Mouse (Mus musculus) WW6 (cell line): ENCODE measurements at regions not wholly inside any gene's neighbourhood (a gene's known extent, or its start where the extent isn't known, plus 50 kb on each side); places are given as distances from the start of the nearest gene placed in this dataset.

Source experiments
- DNase-seq: peaks from one replicate; pipeline ENCODE4 v3.0.0-alpha.2; 2013; ENCODE audit warnings: low read depth, low spot score

DNA sequence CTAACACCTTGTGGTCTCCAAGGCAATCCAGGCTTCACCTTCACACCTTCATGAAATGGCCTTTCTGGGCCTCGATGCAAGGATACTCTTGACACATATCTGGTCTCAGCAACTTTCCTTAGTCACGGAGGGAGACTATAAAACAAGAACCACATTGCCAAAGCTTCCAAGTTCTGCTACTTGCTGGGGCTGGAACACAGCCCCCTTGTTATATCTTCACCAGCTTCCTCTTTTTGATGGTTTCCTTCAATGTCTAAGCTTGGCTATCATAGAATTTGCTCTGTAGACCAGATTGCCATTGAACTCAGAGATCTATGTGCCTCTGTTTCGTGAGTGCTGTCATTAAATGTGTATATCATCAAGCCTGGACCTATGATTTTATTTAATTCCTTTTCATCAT, 530.7 kb upstream of the Zeb2 start:
- DNase-seq, result no peak

DNA sequence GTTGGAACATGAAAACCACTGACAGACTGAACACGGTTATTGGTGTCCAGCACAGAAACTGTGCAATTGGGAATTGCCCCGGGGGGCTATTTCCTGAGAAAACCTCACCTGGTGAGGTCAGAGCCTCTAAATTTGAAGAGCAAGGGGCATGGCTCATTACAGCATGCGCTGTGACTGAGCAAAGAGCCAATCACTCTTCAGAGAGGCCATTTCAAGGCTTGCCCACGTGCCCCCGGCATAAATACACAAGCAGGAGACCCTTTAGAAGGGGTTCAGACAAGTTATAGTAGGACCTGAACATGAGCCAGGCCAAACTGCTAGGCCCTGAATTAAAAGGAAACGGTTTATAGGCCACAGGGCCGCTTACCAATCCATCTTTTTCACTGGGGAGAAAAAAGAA, 512.9 kb upstream of the Zeb2 start:
- DNase-seq, result no peak

DNA sequence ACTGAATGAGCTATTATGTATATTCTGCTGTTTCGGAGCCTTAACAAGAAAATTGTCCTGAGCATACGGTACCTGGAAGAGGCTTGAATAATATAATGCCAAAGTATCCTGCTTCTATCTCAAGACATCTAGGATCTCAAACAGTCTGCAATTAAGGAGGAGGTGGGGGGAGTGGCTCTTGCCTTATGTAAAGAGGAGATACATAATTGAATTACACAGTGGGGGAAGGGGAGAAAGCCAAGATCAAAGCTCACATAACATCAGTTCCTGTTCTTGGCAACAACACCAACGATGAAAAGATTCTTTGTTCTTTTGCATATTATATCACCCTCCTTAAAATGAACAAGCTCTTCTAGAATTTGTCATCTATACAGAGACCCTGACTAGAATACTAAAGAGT, 512.4 kb upstream of the Zeb2 start:
- no peak for DNase-seq

DNA sequence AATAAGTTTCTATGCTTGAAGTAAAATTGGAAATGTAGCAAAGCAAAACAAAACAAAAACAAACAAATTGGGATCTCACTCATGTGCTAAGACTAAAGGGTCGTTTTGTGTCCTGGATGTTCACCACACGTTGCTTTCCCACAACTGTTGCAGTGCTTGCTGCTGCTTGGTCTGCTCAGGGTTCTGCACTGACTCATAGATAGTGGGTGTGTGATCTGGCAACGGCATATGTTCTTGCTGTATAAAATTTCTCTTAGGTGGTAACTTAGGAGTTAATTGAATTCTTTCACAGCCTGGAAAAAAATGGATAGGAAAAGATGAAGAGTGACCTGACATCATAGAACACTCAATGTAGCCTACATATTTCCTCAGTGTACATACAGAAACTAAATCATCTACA, 505.9 kb upstream of the Zeb2 start:
- DNase-seq, result no peak

DNA sequence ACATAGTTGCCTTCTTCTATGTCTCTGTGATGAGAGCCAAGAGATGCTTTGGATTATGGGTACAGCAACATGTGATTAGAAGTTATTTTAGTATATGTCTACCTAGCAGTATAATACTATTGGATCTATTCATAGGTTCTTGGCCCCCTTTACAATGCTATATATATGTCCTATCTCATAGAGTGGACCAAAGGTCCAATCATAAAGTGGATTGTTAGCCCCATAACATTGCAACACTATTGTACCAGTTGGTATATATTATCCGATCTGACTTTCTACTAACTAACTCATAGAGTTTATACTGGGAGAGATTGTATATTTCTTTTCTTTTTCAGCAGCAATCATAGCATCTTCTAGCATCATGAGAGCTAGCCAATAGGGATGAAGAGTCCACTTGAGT, 491.7 kb upstream of the Zeb2 start:
- DNase-seq, result no peak

DNA sequence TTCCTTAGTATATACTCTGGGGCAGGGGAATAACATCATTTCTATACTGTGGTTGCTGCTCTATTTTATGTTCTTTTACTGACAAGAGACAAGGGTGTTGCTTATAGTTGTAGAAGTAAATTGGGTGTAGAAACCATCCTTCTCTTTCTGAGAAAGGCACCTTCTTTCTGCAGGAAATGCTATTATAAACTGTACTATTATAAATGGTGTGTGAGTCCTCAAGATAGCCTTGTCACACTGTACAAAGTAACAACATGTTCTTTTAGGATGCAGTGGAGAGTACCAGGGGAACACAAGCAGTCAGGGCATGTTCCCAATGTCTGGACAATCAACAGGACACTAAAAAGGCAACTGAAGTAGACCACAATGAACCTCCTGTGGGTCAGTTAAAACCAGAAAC, 490.2 kb upstream of the Zeb2 start:
- DNase-seq, result no peak

DNA sequence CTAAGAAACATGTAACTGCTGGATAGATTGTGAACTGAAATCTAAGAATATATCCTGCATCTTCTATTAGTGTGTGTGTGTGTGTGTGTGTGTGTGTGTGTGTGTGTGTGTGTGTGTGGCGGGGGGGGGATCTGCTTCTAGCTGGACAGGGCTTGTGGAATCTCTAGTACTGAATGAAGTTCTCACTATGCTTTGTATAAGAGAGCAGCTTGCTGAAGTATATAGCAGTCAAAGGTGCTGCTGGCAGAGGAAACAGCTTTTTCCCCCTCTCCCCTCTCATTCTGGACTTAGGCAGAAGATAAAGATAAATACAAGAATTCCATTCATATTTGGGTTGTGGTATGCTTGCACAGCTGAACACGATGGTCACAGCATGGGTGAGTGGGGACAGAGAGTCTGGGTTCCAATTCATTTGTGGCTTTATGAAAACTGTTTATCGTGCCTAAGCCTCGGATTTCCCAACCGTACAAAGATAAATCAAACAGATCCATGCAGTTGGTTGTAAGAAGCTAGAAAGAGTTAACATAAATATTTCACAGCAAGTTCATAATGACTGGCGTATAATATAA, 484.2 kb upstream of the Zeb2 start:
- DNase-seq, result no peak

DNA sequence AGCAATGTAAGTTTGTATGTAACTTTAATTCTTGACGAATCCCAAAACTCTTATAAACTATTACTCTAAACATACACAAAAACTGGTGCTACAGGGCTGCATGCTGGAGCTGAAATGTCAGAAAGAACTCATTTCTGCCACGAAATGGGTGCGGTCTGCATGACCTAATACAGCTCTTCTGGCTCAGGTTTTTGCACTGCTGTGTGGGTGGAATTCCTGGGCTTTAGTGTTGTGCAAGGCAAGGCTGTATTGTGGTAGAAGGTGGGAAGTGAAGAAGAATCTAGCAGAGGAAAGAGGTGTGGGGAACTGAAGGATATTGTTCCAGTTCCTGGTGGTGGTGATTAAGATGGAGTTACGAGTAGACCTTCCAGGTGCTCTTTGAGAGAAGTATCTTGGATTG, 476.6 kb upstream of the Zeb2 start:
- DNase-seq, result no peak

DNA sequence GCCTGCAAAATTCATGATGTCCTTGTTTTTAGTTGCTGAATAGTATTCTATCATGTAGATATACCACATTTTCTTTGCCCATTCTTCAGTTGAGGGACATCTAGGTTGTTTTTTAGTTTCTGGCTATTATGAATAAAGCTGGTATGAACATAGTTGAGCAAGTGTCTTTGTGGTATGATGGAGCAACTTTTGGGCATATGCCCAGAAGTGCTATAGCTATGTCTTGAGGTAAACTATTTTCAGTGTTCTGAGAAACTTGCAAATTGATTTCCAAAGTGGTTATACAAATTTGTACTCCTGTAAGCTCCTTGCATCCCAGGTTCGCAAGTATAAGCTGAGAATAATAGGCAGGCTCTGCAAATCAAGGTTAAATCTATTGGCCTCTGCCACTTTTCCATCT, 473.8 kb upstream of the Zeb2 start:
- DNase-seq, result no peak

DNA sequence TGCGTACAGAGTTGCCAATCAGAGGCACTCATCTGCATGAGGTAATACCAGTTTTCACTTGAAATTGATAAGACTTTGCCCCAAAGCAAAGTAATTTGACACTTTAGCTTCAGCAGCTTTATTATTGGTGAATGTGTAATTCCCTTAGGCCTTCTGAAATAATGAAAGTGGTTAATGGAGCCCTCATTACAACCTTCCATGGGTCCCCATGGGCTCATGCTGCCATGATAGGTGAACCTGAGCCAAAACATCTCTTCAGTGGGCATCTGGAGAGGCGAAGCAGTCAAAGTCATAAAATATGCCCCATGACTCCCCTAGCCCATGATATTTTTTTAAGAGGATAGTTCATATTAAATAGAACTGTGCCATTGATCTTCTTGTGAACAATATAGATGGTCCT, 471.1 kb upstream of the Zeb2 start:
- DNase-seq, result no peak

DNA sequence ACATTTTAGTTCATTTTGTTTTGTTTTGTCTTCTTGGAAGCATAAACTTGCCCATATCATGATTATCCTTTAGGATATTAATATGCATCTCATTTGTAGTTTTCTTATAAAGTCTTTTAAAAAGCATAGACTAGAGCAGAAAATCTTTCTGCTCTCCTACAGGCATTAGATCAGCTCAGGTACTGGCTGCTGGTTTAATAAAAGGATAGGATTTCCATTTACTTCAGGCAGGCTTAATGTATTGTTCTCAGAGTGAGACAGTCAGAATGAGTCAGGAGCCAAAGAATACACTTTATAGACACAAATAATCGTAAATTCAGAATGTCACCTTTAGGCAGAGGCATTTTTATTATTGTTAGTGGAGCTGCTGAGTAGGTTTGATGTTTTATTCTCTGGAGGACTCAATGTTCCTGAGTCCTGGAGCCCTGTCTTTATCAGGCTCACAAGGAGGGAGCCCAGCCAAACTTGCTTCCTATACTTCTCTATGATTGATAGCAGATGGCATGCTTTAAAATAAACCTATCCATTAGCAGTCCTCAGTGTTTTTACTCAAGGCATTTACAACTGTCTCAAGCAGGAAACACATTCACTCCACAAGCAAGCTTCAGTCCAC, 469.5 kb upstream of the Zeb2 start:
- no peak for DNase-seq

DNA sequence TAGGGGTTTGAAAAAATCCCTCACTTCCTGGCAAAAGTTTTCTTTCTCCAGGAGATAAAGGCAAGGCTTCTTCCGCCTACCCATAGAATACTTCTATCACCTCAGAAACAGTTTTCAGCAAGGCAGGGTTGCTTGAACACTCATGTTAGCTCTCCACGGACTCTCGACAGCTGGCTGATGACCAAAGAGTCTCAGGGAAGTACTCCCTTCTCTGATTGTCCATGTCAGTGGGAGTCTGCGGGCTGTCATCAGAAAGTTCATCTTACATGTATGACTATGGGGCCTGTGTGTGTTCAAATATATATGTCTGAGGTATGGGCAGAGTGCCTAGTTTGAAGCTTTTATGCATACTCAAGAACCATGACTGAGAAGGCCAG, 464.3 kb upstream of the Zeb2 start:
- DNase-seq, result no peak

DNA sequence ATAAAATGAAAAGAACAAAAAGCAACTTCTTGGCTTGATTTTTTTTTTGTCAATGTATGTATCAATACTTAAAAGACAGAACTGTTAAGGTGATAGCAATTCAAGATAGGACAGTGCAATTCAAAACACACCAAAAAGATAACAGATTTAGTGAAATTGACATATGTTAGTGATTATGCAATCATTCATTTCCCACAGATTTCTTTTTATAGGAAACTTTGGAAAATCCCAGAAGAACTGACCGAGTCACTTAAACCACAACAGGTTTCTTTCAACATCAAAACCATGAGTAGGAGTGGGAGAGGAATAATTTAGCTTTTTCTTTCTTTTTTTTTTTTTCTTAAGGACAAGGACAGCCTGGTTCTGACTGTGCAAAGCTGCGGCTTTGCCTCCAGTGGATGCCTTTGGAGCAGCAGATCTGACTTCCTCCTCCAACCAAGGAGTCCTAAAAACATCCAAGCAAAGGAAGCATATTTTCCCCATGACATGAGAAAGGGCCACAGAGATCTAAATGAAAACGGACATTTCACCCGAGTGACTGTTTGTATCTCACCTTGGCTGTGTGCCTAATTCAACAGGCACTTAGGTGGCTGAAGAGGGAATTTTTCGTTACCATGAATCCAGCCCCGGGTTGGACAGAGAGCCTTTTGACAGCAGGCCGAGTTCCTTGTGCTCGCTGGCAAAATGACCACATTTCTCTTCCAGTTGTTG, 463.8 kb upstream of the Zeb2 start:
- no peak for DNase-seq

DNA sequence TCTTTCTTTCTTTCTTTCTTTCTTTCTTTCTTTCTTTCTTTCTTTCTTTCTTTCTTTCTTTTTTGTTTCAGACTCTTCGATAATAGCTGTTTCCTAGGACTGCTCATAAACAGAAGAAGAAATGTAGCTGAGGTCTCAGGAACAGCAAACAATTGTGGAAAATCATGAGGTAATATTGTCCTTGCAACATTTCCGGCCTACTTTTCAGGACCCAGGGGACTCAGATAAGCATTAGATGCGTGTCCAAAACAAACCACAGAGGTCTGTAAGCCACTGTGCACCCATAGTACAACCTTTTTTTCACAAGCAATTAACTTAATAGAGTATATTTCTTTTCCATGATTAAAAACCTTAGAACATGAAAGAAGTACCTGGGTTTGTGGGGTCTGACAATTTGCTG, 455.7 kb upstream of the Zeb2 start:
- DNase-seq, result no peak

DNA sequence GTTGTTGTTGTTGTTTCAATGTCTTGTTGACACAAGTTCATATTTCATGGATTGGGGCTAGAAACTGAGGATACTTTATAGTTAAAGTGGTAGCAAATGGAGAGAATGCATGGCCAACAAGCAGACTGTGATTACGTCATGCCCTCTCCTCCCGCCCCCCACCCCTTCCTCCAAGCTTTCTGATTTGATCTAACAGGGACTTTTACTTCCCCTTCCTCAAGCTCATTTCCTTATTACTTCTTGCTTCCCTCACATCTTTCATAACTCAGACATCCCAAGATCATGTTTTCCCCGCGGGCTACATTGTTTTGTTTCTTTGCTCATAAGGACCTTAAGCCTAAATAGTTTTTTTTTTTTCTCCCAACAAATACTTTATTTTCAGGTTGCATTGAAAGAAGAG, 437.5 kb upstream of the Zeb2 start:
- DNase-seq, result no peak

DNA sequence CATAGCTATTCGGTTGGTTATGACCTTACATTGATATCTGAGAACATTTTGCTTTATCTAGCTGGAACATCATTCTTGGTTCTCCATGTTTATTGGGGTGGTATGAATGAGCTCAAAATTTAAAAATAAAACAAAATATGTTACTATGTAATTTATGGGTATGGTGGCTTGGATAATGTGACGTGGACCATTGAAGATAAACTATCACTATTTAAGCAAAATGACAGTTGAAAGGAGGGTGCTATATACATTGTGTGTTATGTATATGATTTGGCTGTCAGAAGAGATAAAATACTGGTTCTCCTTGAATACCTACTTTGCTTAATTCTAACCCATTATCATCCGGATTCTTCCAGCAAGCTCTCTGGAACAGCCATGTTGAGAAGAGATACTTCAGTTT, 424.2 kb upstream of the Zeb2 start:
- no peak for DNase-seq

DNA sequence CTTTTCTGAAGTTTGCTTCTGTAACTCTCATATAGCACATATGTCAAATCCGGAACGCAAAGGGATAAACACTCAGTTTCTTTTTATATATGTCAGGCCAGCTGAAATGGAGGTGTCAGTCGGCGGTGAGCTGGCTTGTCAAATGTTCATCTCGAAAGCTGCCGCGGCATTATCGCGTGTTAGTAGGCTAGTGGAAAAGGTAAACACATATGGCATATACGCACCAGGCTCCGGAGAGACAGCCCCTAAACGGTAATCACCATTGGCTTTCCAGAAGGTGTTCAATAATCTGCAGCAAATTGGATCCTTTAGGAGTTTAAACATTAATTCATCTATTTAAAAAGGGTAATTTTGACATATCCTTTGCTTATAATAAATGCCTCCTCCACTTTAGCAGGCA, 421.8 kb upstream of the Zeb2 start:
- DNase-seq, result no peak

DNA sequence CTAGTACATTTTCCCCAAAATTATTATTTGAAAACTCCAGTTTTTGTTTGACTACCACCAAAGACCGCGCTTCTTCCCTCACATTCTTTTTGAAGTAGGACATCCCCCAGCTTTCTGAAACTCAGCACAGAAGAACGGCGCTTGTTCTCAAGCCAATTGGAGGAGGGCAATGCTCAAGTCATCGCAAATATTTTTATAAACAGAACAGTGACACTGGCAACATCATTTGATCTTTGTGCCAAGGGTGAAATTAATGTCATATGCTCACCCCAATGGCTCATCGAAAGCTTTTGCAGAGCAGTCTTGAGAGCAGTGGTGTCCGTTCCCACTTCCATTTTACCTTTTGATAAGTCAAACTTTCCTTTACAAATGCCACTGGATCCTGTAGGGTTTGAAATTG, 420.5 kb upstream of the Zeb2 start:
- no peak for DNase-seq

DNA sequence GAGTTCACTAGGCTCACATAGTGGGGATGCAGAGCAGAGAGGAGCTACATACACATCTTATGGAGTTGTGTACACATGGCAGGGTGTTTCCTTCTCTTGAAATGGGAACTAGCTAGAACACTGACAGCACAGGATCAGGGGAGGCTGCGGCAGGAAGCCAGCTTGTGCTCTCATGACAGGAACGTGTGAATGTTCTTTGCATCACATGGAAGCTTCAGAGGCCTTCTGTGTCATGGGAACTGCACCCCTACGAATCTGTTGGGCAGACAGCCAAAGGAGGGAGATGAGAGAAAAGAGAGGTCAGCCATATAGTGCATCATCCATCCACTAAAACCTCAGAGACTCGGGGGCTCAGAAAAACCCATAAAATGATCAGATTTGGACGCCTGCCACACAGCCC, 417.6 kb upstream of the Zeb2 start:
- DNase-seq, result no peak

DNA sequence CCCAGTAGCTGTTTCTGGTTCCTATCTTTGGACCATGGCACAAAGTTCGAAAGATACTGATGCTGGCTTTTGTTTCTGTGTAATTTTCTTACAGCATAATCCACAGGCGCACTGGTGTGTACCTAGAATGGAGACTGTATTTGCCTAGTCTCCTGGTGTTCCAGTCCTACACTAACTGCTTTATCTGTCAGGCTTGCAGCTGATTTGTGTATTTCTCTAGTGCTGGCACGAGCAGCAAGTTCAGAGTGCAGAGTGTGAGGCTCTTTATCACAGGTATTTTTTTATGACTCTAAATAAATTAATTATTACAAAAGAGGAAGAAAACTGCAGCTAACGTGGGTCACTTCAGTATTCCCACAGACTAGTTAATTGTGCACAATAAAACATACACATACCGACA, 405.1 kb upstream of the Zeb2 start:
- no peak for DNase-seq

DNA sequence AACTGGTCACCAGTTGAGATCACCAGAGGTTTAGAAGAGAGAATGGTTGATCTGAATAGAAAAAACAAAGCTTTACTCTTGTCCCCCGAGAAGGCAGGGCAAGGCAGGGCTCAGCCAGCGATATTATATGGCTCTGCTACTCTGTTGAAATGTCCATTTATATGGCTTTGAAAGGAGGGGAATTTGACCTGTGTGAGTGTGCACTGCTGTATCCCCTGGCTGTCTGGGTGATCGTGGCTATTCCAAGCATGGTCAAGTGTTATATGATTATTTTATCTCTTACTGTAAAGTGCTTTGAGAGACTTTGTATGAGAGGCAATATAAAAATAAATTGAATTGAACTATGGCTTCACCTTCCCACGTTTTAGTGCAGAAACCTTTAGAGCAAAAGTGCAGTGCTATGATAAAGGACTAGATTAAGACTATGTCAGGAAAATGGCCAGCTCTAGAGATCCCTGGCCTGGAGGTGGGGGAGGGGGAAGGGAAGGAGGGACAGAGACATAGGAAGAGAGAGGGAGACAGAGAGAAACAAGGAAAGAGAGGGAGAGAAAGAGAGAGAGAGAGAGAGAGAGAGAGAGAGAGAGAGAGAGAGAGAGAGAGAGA, 402.5 kb upstream of the Zeb2 start:
- no peak for DNase-seq

DNA sequence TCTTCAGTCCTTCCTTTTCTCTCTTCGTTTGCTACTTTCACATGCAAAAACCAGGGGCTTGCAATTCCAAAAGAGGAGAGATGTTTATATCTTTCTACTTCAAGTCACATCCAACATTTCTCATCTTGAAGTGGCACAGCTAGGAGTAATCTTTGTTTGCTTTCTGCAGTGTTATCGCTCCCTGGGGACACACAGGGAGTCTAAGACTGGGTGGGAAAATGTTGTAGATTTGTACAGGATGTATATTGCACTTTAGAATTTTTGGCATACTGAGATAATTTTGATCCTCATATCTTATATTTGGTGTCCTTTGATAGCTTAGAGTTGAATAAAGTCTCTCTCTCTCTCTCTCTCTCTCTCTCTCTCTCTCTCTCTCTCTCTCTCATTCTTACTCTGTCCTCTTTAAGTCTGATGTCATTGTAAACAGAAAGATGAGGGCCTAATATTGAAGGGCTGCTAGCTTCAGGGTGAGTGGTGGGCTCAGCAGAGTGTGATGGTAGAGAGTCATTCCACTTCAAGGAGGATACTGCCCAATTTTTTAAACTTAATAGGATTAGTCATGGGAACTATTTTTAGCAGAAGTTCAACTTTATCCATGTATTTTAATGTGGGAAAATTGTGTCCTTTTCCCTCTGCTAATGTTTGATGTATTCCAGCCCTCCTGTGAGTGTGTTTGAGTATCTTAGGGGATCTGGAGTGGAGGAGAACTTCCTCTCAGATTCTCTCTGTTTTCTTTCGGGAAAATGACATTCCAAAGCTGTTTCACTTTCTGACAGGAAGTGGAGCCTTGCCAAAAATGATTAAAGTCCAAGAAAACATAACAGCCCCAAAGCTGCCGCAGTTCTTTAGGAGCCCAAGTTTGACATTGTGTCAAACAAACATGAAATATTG, 397.3 kb upstream of the Zeb2 start:
- no peak for DNase-seq
